Mouse (Mus musculus): Measurements from ENCODE around the gene Obp2b. TPM values are rescaled to one million over a fixed set of nuclear protein-coding genes. Genes with fewer than 3 reads are reported as not detected.

The Obp2b gene
- polyA plus RNA-seq, 2 experiments = not detected

DNA sequence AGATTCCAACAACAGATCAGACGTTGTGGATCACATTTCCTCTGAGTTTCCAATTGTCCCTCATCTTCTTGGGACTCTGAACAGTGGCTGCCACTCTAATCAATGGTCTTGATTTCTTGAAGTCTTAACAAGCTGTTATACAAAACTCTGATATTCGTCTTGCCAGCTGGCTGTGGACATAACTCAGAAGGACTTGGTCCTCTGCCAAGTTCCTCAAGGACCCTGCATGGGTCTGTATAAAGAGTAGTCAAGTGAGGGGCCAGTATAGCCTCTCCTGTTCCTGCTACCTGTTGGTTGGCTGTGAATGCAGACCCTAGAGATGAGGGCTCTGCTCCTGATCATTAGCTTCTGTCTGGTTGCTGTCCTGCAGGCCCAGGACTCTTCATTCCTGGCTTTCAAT, 28.5 kb downstream of the Obp2b start, which contains the start of gene Lcn3:
Lcn3 (plus strand) TSS at position 301 of the 400 bp plus-strand sequence.
- no peak within 1 kb of the TSS for H3K4me2 ChIP-seq (ENCODE audit: low read depth)
- no peaks in the 10 kb centered on the region for H3K4me1 ChIP-seq (replicated peaks; ENCODE audit: control insufficient read depth in 2 of 2, insufficient read depth in 2 of 2, low read length in 1 of 2)
- H3K27me3 ChIP-seq (ENCODE audit: control insufficient read depth, insufficient read depth, low read length) = no peaks in the 10 kb centered on the region
- H3K9me3 ChIP-seq (ENCODE audit: control insufficient read depth, low read length) = no peaks in the 10 kb centered on the region
- no peaks in the 10 kb centered on the region for H3K36me3 ChIP-seq (replicated peaks; ENCODE audit: control insufficient read depth, insufficient read depth, low read depth)
- H3K9ac ChIP-seq (replicated peaks) = no peak within 1 kb of the TSS
- no peak within 1 kb of the TSS for H3K4me3 ChIP-seq (ENCODE audit: insufficient read depth in 1 of 2, low read depth in 2 of 2, low read length in 2 of 2)
- ATAC-seq (ENCODE audit: insufficient read depth) = no peak
- H3K27ac ChIP-seq = no peak within 1 kb of the TSS
- 33% methylated on average over 2 of the region's 2 CpGs for WGBS (ENCODE audit: insufficient replicate concordance)
- TF ChIP-seq CTCF (IDR thresholded peaks at IDR 0.05; ENCODE audit: low read depth) = no peak
- TF ChIP-seq EP300 (IDR thresholded peaks at IDR 0.05; ENCODE audit: low read depth) = no peak
- no peak for DNase-seq (ENCODE audit: low read depth in 3 of 3, low spot score in 3 of 3)

DNA sequence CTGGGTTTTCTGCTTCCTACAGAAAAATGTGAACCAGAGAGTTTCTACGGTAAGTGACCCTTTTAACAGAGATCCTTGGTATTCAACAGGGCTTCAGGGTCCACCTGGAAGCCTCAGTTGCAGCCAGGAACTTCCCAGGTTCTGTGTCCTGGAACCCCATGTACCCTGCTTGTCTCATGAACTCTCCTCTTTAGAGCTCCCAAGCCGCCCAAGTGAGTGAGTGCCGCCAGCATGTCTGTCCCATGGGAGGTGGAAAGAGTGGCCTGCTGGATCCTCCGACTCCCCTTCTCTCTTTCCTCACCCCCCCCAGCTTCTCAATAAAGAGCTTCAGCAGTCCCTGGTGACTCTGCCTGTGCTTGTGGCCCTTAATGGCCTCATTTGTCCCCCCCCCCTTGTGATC, 31.0 kb downstream of the Obp2b start:
- no peaks in the 10 kb centered on the region for H3K4me1 ChIP-seq (replicated peaks; ENCODE audit: control insufficient read depth in 2 of 2, insufficient read depth in 2 of 2, low read length in 1 of 2)
- no peak for ATAC-seq (ENCODE audit: insufficient read depth)
- WGBS (ENCODE audit: insufficient replicate concordance) = 58% methylated on average over 4 of the region's 4 CpGs
- no peaks in the 10 kb centered on the region for H3K27me3 ChIP-seq (ENCODE audit: control insufficient read depth, insufficient read depth, low read length)
- H3K36me3 ChIP-seq (replicated peaks; ENCODE audit: control insufficient read depth, insufficient read depth, low read depth) = no peaks in the 10 kb centered on the region
- H3K27ac ChIP-seq = no peak overlapping the region
- H3K4me3 ChIP-seq (ENCODE audit: insufficient read depth in 1 of 2, low read depth in 2 of 2, low read length in 2 of 2) = no peak overlapping the region
- H3K9me3 ChIP-seq (ENCODE audit: control insufficient read depth, low read length) = no peaks in the 10 kb centered on the region
- no peak overlapping the region for H3K9ac ChIP-seq (replicated peaks)
- H3K4me2 ChIP-seq (ENCODE audit: low read depth) = no peak overlapping the region
- TF ChIP-seq EP300 (IDR thresholded peaks at IDR 0.05; ENCODE audit: low read depth) = no peak
- no peak for DNase-seq (ENCODE audit: low read depth in 3 of 3, low spot score in 3 of 3)

DNA sequence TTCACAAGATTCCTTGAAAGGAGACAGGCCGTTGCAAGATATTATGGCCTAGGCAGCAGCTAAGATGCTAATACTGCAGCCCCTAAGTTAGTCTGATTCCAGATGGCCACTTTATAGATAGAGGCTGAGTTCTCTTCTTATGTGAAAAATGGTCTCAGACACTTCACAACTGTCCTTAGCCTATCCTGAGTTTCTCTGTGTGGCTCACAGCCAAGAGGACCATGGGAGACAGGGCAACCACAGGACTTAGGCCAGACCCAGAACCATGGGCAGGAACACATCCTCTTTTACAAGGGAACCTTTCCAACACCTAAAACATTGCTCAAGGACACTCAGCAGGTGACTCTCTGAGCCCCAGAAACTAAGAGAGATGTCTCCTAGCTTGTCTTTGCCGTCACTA, 36.7 kb downstream of the Obp2b start:
- 59% methylated on average over 2 of the region's 2 CpGs for WGBS (ENCODE audit: insufficient replicate concordance)
- Histone ChIP-seq H3K4me1 (replicated peaks; ENCODE audit: control insufficient read depth in 2 of 2, insufficient read depth in 2 of 2, low read length in 1 of 2) (no peaks in the 10 kb centered on the region), H3K4me2 (ENCODE audit: low read depth) (no peak overlapping the region), H3K9me3 (ENCODE audit: control insufficient read depth, low read length) (no peaks in the 10 kb centered on the region), H3K4me3 (ENCODE audit: insufficient read depth in 1 of 2, low read depth in 2 of 2, low read length in 2 of 2) (no peak overlapping the region), H3K27ac (no peak overlapping the region), H3K36me3 (replicated peaks; ENCODE audit: control insufficient read depth, insufficient read depth, low read depth) (no peaks in the 10 kb centered on the region), H3K9ac (replicated peaks) (no peak overlapping the region), H3K27me3 (ENCODE audit: control insufficient read depth, insufficient read depth, low read length) (no peaks in the 10 kb centered on the region)
- TF ChIP-seq CTCF (IDR thresholded peaks at IDR 0.05; ENCODE audit: low read depth) (no peak), EP300 (IDR thresholded peaks at IDR 0.05; ENCODE audit: low read depth) (no peak)
- ATAC-seq (ENCODE audit: insufficient read depth) = no peak
- DNase-seq (ENCODE audit: low read depth in 3 of 3, low spot score in 3 of 3) = no peak

DNA sequence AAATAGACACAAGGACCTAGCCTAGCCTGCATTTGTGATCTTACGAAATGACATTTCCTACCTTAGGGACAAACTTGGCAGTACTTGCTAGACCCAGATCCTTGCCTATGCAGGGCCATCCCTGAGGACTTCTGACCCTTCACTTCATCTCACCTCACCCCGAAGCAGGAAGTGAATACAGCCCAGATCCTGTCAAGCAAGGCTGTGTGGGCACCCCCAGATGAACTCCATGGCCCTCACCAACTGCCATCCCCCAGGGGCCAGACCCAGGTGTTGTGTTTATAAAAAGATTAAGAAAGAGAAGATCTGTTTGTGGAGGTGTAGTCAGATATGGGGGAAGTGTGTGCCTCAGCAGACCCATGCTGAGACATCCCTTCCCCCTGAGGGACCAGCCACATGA, 37.8 kb downstream of the Obp2b start:
- no peak overlapping the region for H3K9ac ChIP-seq (replicated peaks)
- H3K4me2 ChIP-seq (ENCODE audit: low read depth) = no peak overlapping the region
- no peaks in the 10 kb centered on the region for H3K9me3 ChIP-seq (ENCODE audit: control insufficient read depth, low read length)
- WGBS (ENCODE audit: insufficient replicate concordance) = 49% methylated on average over 2 of the region's 2 CpGs
- DNase-seq (ENCODE audit: low read depth in 3 of 3, low spot score in 3 of 3) (no peak), ATAC-seq (ENCODE audit: insufficient read depth) (no peak)
- H3K27ac ChIP-seq = no peak overlapping the region
- no peak overlapping the region for H3K4me3 ChIP-seq (ENCODE audit: insufficient read depth in 1 of 2, low read depth in 2 of 2, low read length in 2 of 2)
- H3K4me1 ChIP-seq (replicated peaks; ENCODE audit: control insufficient read depth in 2 of 2, insufficient read depth in 2 of 2, low read length in 1 of 2) = no peaks in the 10 kb centered on the region
- no peaks in the 10 kb centered on the region for H3K36me3 ChIP-seq (replicated peaks; ENCODE audit: control insufficient read depth, insufficient read depth, low read depth)
- H3K27me3 ChIP-seq (ENCODE audit: control insufficient read depth, insufficient read depth, low read length) = no peaks in the 10 kb centered on the region
- TF ChIP-seq EP300 (IDR thresholded peaks at IDR 0.05; ENCODE audit: low read depth) (no peak), CTCF (IDR thresholded peaks at IDR 0.05; ENCODE audit: low read depth) (no peak)

DNA sequence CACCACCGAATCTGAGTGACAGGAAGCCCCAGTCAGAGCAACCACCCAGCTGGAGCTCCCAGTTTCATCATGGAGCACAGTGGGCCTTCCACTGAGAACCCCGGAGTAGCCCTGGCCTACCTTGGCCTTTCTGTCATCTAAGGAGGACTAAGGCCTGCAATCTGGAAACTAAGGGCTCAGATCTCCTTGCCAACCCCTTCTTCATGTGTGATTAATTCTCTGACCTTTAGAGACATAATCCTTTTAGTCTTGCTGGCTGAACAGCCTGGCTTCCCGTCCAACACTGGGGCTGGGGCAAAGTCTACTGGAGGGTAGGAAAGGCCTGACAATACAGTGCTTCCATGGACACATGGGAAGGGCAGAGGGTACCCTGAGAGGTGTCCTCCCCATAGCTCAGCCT, 39.2 kb downstream of the Obp2b start:
- H3K36me3 ChIP-seq (replicated peaks; ENCODE audit: control insufficient read depth, insufficient read depth, low read depth) = no peaks in the 10 kb centered on the region
- no peak overlapping the region for H3K4me3 ChIP-seq (ENCODE audit: insufficient read depth in 1 of 2, low read depth in 2 of 2, low read length in 2 of 2)
- ATAC-seq (ENCODE audit: insufficient read depth) = no peak
- TF ChIP-seq EP300 (IDR thresholded peaks at IDR 0.05; ENCODE audit: low read depth) = no peak
- no peak for TF ChIP-seq CTCF (IDR thresholded peaks at IDR 0.05; ENCODE audit: low read depth)
- H3K4me1 ChIP-seq (replicated peaks; ENCODE audit: control insufficient read depth in 2 of 2, insufficient read depth in 2 of 2, low read length in 1 of 2) = no peaks in the 10 kb centered on the region
- H3K27me3 ChIP-seq (ENCODE audit: control insufficient read depth, insufficient read depth, low read length) = no peaks in the 10 kb centered on the region
- H3K27ac ChIP-seq = no peak overlapping the region
- 57% methylated on average over 3 of the region's 3 CpGs for WGBS (ENCODE audit: insufficient replicate concordance)
- no peak for DNase-seq (ENCODE audit: low read depth in 3 of 3, low spot score in 3 of 3)
- H3K9ac ChIP-seq (replicated peaks) = no peak overlapping the region
- no peaks in the 10 kb centered on the region for H3K9me3 ChIP-seq (ENCODE audit: control insufficient read depth, low read length)
- no peak overlapping the region for H3K4me2 ChIP-seq (ENCODE audit: low read depth)
